Mouse (Mus musculus): ENCODE data around the gene Nxn. TPM values are rescaled to one million over a fixed set of nuclear protein-coding genes. Genes with fewer than 3 reads are reported as not detected.

Gene Nxn
- total RNA-seq (2017): 4.2 and 5.0 TPM in 2 replicates

- peak; percentile 83 for ATAC-seq (ENCODE audit: extremely low read depth, insufficient number of reproducible peaks, low FRiP score, poor library complexity, severe bottlenecking)
Measured at GRCm38 (mm10) chr11:76398798-76399586, at the start of gene Nxn. Nxn (minus strand) TSS chr11:76399140.

GRCm38 (mm10) chr11:76446251-76446650, 47.3 kb upstream of the Nxn start:
- ATAC-seq (ENCODE audit: extremely low read depth, insufficient number of reproducible peaks, low FRiP score, poor library complexity, severe bottlenecking): no peak

- ATAC-seq (ENCODE audit: extremely low read depth, insufficient number of reproducible peaks, low FRiP score, poor library complexity, severe bottlenecking): no peak
Measured at GRCm38 (mm10) chr11:76445459-76445858, 46.5 kb upstream of the Nxn start.

GRCm38 (mm10) chr11:76439666-76440065, 40.7 kb upstream of the Nxn start:
- ATAC-seq (ENCODE audit: extremely low read depth, insufficient number of reproducible peaks, low FRiP score, poor library complexity, severe bottlenecking): no peak

GRCm38 (mm10) chr11:76436864-76437437, 38.0 kb upstream of the Nxn start:
- no peak for ATAC-seq (ENCODE audit: extremely low read depth, insufficient number of reproducible peaks, low FRiP score, poor library complexity, severe bottlenecking)

GRCm38 (mm10) chr11:76436009-76436408, 37.1 kb upstream of the Nxn start:
- ATAC-seq (ENCODE audit: extremely low read depth, insufficient number of reproducible peaks, low FRiP score, poor library complexity, severe bottlenecking): no peak

GRCm38 (mm10) chr11:76429966-76430631, 31.2 kb upstream of the Nxn start:
- no peak for ATAC-seq (ENCODE audit: extremely low read depth, insufficient number of reproducible peaks, low FRiP score, poor library complexity, severe bottlenecking)

GRCm38 (mm10) chr11:76429556-76429955, 30.6 kb upstream of the Nxn start:
- no peak for ATAC-seq (ENCODE audit: extremely low read depth, insufficient number of reproducible peaks, low FRiP score, poor library complexity, severe bottlenecking)

GRCm38 (mm10) chr11:76429046-76429445, 30.1 kb upstream of the Nxn start:
- no peak for ATAC-seq (ENCODE audit: extremely low read depth, insufficient number of reproducible peaks, low FRiP score, poor library complexity, severe bottlenecking)

- no peak for ATAC-seq (ENCODE audit: extremely low read depth, insufficient number of reproducible peaks, low FRiP score, poor library complexity, severe bottlenecking)
Measured at GRCm38 (mm10) chr11:76427781-76428180, 28.8 kb upstream of the Nxn start.

- ATAC-seq (ENCODE audit: extremely low read depth, insufficient number of reproducible peaks, low FRiP score, poor library complexity, severe bottlenecking): no peak
Measured at GRCm38 (mm10) chr11:76425749-76426148, 26.8 kb upstream of the Nxn start.

- ATAC-seq (ENCODE audit: extremely low read depth, insufficient number of reproducible peaks, low FRiP score, poor library complexity, severe bottlenecking): no peak
Measured at GRCm38 (mm10) chr11:76420896-76421295, 22.0 kb upstream of the Nxn start.

GRCm38 (mm10) chr11:76419179-76419578, 20.2 kb upstream of the Nxn start:
- no peak for ATAC-seq (ENCODE audit: extremely low read depth, insufficient number of reproducible peaks, low FRiP score, poor library complexity, severe bottlenecking)

- no peak for ATAC-seq (ENCODE audit: extremely low read depth, insufficient number of reproducible peaks, low FRiP score, poor library complexity, severe bottlenecking)
Measured at GRCm38 (mm10) chr11:76418423-76418822, 19.5 kb upstream of the Nxn start.

- ATAC-seq (ENCODE audit: extremely low read depth, insufficient number of reproducible peaks, low FRiP score, poor library complexity, severe bottlenecking): no peak
Measured at GRCm38 (mm10) chr11:76415985-76416384, 17.0 kb upstream of the Nxn start.

GRCm38 (mm10) chr11:76415001-76415400, 16.1 kb upstream of the Nxn start:
- ATAC-seq (ENCODE audit: extremely low read depth, insufficient number of reproducible peaks, low FRiP score, poor library complexity, severe bottlenecking): no peak

GRCm38 (mm10) chr11:76413202-76413601, 14.3 kb upstream of the Nxn start:
- ATAC-seq (ENCODE audit: extremely low read depth, insufficient number of reproducible peaks, low FRiP score, poor library complexity, severe bottlenecking): no peak

GRCm38 (mm10) chr11:76410826-76411225, 11.9 kb upstream of the Nxn start:
- ATAC-seq (ENCODE audit: extremely low read depth, insufficient number of reproducible peaks, low FRiP score, poor library complexity, severe bottlenecking): no peak

GRCm38 (mm10) chr11:76406702-76407583, 8.0 kb upstream of the Nxn start, which contains the start of gene Timm22:
Timm22 (plus strand) TSS chr11:76406952.
- peak; percentile 97 for ATAC-seq (ENCODE audit: extremely low read depth, insufficient number of reproducible peaks, low FRiP score, poor library complexity, severe bottlenecking)

Measured in neutrophil, adult 5-6 weeks (primary cell).